Mouse (Mus musculus): Measurements from ENCODE around the gene Pik3c2a. TPM values are rescaled to one million over a fixed set of nuclear protein-coding genes. Genes with fewer than 3 reads are reported as not detected.
A peak's percentile ranks its signal among the peaks of the same experiment; 100 is the strongest.

Pik3c2a gene
- polyA plus RNA-seq, 1 experiment from 2014 or later: 22.3 TPM

- peak within 1 kb of the TSS; percentile 96 for H3K4me2 ChIP-seq (replicated peaks)
- ATAC-seq: peak; percentile 87
- WGBS: under 1% methylated on average over 65 of the region's 65 CpGs
- no peaks in the 10 kb centered on the region for H3K36me3 ChIP-seq
- H3K27ac ChIP-seq: peak within 1 kb of the TSS; percentile 91
- H3K4me1 ChIP-seq (replicated peaks): 0 out of 2 replicates have a peak, but pooled peaks cover 10% of the 10 kb centered on the region
- peaks cover 3% of the 10 kb centered on the region; the same call in 1 of the 2 replicates for H3K27me3 ChIP-seq (replicated peaks)
- no peaks in the 10 kb centered on the region for H3K9me3 ChIP-seq
- peak within 1 kb of the TSS; percentile 46 for H3K9ac ChIP-seq
- peak within 1 kb of the TSS; percentile 68 for H3K4me3 ChIP-seq (replicated peaks)
These were observed 135.2 kb downstream of the Pik3c2a start, which contains the start of gene Plekha7 for GRCm38 (mm10) chr7:116307871-116308631. Plekha7 (minus strand) TSS chr7:116308376.

GRCm38 (mm10) chr7:116307099-116307870 lies 136.0 kb downstream of the Pik3c2a start:
- Histone ChIP-seq H3K4me2 (replicated peaks) (peak overlapping the region; percentile 96), H3K36me3 (no peaks in the 10 kb centered on the region), H3K9ac (peak overlapping the region; percentile 46), H3K4me3 (replicated peaks) (peak overlapping the region; percentile 68), H3K27ac (peak overlapping the region; percentile 87), H3K4me1 (replicated peaks) (0 out of 2 replicates have a peak, but pooled peaks cover 10% of the 10 kb centered on the region), H3K27me3 (replicated peaks) (peaks cover 3% of the 10 kb centered on the region; the same call in 1 of the 2 replicates), H3K9me3 (no peaks in the 10 kb centered on the region)
- peak; percentile 75 for ATAC-seq
- under 1% methylated on average over 61 of the region's 63 CpGs for WGBS

GRCm38 (mm10) chr7:116306601-116307000 lies 136.6 kb downstream of the Pik3c2a start:
- H3K36me3 ChIP-seq: no peaks in the 10 kb centered on the region
- 26% methylated on average over 5 of the region's 5 CpGs for WGBS
- H3K4me3 ChIP-seq (replicated peaks): peak overlapping the region; percentile 68
- H3K9me3 ChIP-seq: no peaks in the 10 kb centered on the region
- H3K9ac ChIP-seq: no peak overlapping the region
- no peak overlapping the region for H3K27ac ChIP-seq
- H3K4me1 ChIP-seq (replicated peaks): peaks cover 15% of the 10 kb centered on the region
- no peak for ATAC-seq
- peak overlapping the region; percentile 96 for H3K4me2 ChIP-seq (replicated peaks)
- H3K27me3 ChIP-seq (replicated peaks): peaks cover 3% of the 10 kb centered on the region; the same call in 1 of the 2 replicates

- H3K9me3 ChIP-seq: no peaks in the 10 kb centered on the region
- WGBS: 76% methylated on average over 5 of the region's 5 CpGs
- no peak overlapping the region for H3K4me3 ChIP-seq (replicated peaks)
- no peak overlapping the region for H3K4me2 ChIP-seq (replicated peaks)
- H3K27ac ChIP-seq: 0 out of 2 replicates have a peak overlapping the region, but pooled peaks have one; percentile 32
- H3K4me1 ChIP-seq (replicated peaks): peaks cover 23% of the 10 kb centered on the region
- H3K27me3 ChIP-seq (replicated peaks): peaks cover 3% of the 10 kb centered on the region; the same call in 1 of the 2 replicates
- H3K36me3 ChIP-seq: no peaks in the 10 kb centered on the region
- peak; percentile 13; the same call in 1 of the 2 replicates for ATAC-seq
- H3K9ac ChIP-seq: no peak overlapping the region
These were observed 141.5 kb downstream of the Pik3c2a start for GRCm38 (mm10) chr7:116301661-116302311.

- peaks cover 20% of the 10 kb centered on the region for H3K4me1 ChIP-seq (replicated peaks)
- H3K4me2 ChIP-seq (replicated peaks): no peak overlapping the region
- no peaks in the 10 kb centered on the region for H3K36me3 ChIP-seq
- no peak overlapping the region for H3K4me3 ChIP-seq (replicated peaks)
- no peak overlapping the region for H3K9ac ChIP-seq
- H3K27me3 ChIP-seq (replicated peaks): no peaks in the 10 kb centered on the region
- 69% methylated on average over 4 of the region's 4 CpGs for WGBS
- no peak for ATAC-seq
- 0 out of 2 replicates have a peak overlapping the region, but pooled peaks have one; percentile 32 for H3K27ac ChIP-seq
- no peaks in the 10 kb centered on the region for H3K9me3 ChIP-seq
These were observed 142.1 kb downstream of the Pik3c2a start for GRCm38 (mm10) chr7:116301144-116301543.

- Histone ChIP-seq H3K36me3 (no peaks in the 10 kb centered on the region), H3K9ac (no peak overlapping the region), H3K4me1 (replicated peaks) (peaks cover 30% of the 10 kb centered on the region), H3K27ac (no peak overlapping the region), H3K9me3 (no peaks in the 10 kb centered on the region), H3K4me2 (replicated peaks) (no peak overlapping the region), H3K27me3 (replicated peaks) (no peaks in the 10 kb centered on the region), H3K4me3 (replicated peaks) (no peak overlapping the region)
- 76% methylated on average over 2 of the region's 2 CpGs for whole genome bisulfite sequencing
- ATAC-seq: no peak
These were observed 144.4 kb downstream of the Pik3c2a start for GRCm38 (mm10) chr7:116298851-116299250.

GRCm38 (mm10) chr7:116298389-116298788 lies 144.9 kb downstream of the Pik3c2a start:
- Histone ChIP-seq H3K9me3 (no peaks in the 10 kb centered on the region), H3K27ac (peak overlapping the region; percentile 37), H3K4me1 (replicated peaks) (peaks cover 30% of the 10 kb centered on the region), H3K27me3 (replicated peaks) (no peaks in the 10 kb centered on the region), H3K4me2 (replicated peaks) (peak overlapping the region; percentile 17; the same call in 1 of the 2 replicates), H3K36me3 (no peaks in the 10 kb centered on the region), H3K4me3 (replicated peaks) (no peak overlapping the region), H3K9ac (no peak overlapping the region)
- ATAC-seq: peak; percentile 73
- 50% methylated on average over 10 of the region's 10 CpGs for WGBS

- 33% methylated on average over 3 of the region's 3 CpGs for WGBS
- Histone ChIP-seq H3K9ac (0 out of 2 replicates have a peak overlapping the region, but pooled peaks have one; percentile 10), H3K4me3 (replicated peaks) (no peak overlapping the region), H3K36me3 (no peaks in the 10 kb centered on the region), H3K4me2 (replicated peaks) (no peak overlapping the region), H3K27ac (no peak overlapping the region), H3K27me3 (replicated peaks) (no peaks in the 10 kb centered on the region), H3K4me1 (replicated peaks) (peaks cover 37% of the 10 kb centered on the region), H3K9me3 (no peaks in the 10 kb centered on the region)
- no peak for ATAC-seq
These were observed 148.3 kb downstream of the Pik3c2a start for GRCm38 (mm10) chr7:116294961-116295360.

- Histone ChIP-seq H3K4me1 (replicated peaks) (peaks cover 48% of the 10 kb centered on the region), H3K4me3 (replicated peaks) (no peak overlapping the region), H3K27ac (0 out of 2 replicates have a peak overlapping the region, but pooled peaks have one; percentile 40), H3K4me2 (replicated peaks) (peak overlapping the region; percentile 33), H3K9me3 (no peaks in the 10 kb centered on the region), H3K9ac (no peak overlapping the region), H3K36me3 (no peaks in the 10 kb centered on the region), H3K27me3 (replicated peaks) (no peaks in the 10 kb centered on the region)
- 25% methylated on average over 5 of the region's 5 CpGs for WGBS
- peak; percentile 44 for ATAC-seq
These were observed 150.9 kb downstream of the Pik3c2a start for GRCm38 (mm10) chr7:116292377-116292776.

GRCm38 (mm10) chr7:116290559-116290958 lies 152.7 kb downstream of the Pik3c2a start:
- no peak for ATAC-seq
- Histone ChIP-seq H3K4me3 (replicated peaks) (no peak overlapping the region), H3K4me2 (replicated peaks) (no peak overlapping the region), H3K27ac (no peak overlapping the region), H3K9ac (no peak overlapping the region), H3K9me3 (no peaks in the 10 kb centered on the region), H3K4me1 (replicated peaks) (peaks cover 66% of the 10 kb centered on the region), H3K36me3 (no peaks in the 10 kb centered on the region), H3K27me3 (replicated peaks) (no peaks in the 10 kb centered on the region)
- WGBS: 67% methylated on average over 1 of the region's 1 CpGs

- WGBS: 69% methylated on average over 3 of the region's 3 CpGs
- Histone ChIP-seq H3K4me3 (replicated peaks) (no peak overlapping the region), H3K36me3 (no peaks in the 10 kb centered on the region), H3K27me3 (replicated peaks) (no peaks in the 10 kb centered on the region), H3K9me3 (no peaks in the 10 kb centered on the region), H3K9ac (no peak overlapping the region), H3K27ac (peak overlapping the region; percentile 54; the same call in 1 of the 2 replicates), H3K4me2 (replicated peaks) (no peak overlapping the region), H3K4me1 (replicated peaks) (peaks cover 61% of the 10 kb centered on the region)
- no peak for ATAC-seq
These were observed 154.3 kb downstream of the Pik3c2a start for GRCm38 (mm10) chr7:116288996-116289395.

Measured in intestine, embryonic 15.5 days (tissue).